Comparison of ENCODE assay signal across 17 mouse cellular contexts in the genomic region with DNA sequence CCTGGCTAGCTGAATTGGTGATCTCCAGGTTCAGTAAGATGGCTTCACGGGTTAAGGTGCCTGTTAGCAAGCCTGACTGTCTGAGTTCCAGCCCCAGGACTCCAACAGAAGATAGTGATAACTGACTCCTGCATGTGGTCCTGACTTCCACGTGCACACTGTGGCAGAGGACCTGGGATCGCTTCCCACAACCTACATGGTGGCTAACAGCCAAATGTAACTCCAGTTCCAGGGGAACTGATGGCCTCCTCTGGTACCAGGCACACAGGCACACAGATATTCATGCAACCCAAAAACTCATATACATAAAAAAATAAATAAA.
"Had no signal": no experiment of that assay in that cellular context is flagged by ENCODE, and none has a peak within 500 bp of the region (broad histone marks: within the 10 kb centered on the region; RNA-seq: fewer than 3 reads in every experiment).

No protein-coding gene starts in this region.

- H3K4me3 ChIP-seq: kidney, embryonic 15.5 days; layer of hippocampus, adult 2 months; limb, embryonic 10.5 days; limb, embryonic 13.5 days; midbrain, embryonic 12.5 days; midbrain, embryonic 15.5 days; neural tube, embryonic 13.5 days had no signal

- ATAC-seq: intestine, postnatal 0 days; lung, postnatal 0 days; midbrain, embryonic 15.5 days had no signal

- H3K9me3 ChIP-seq: kidney, embryonic 15.5 days; limb, embryonic 10.5 days; limb, embryonic 13.5 days; midbrain, embryonic 12.5 days; midbrain, embryonic 15.5 days; neural tube, embryonic 13.5 days had no signal

- H3K27me3 ChIP-seq: kidney, embryonic 15.5 days; limb, embryonic 13.5 days; midbrain, embryonic 12.5 days; midbrain, embryonic 15.5 days; neural tube, embryonic 13.5 days had no signal

- DNase-seq: kidney, adult 2 months; kidney, postnatal 10 days; layer of hippocampus, adult 9-11 months; lung, embryonic 14.5 days; retina, postnatal 1 day; right cerebral cortex, postnatal 25 days had no signal

- H3K9ac ChIP-seq: kidney, embryonic 15.5 days; limb, embryonic 13.5 days; lung, embryonic 14.5 days; midbrain, embryonic 12.5 days; midbrain, embryonic 15.5 days; neural tube, embryonic 13.5 days had no signal

- H3K4me2 ChIP-seq: kidney, embryonic 15.5 days; limb, embryonic 13.5 days; lung, embryonic 14.5 days; midbrain, embryonic 12.5 days; midbrain, embryonic 15.5 days; neural tube, embryonic 13.5 days had no signal

- H3K4me1 ChIP-seq: kidney, embryonic 15.5 days; limb, embryonic 10.5 days; limb, embryonic 13.5 days; midbrain, embryonic 12.5 days; midbrain, embryonic 15.5 days; neural tube, embryonic 13.5 days had no signal

- H3K27ac ChIP-seq: kidney, embryonic 15.5 days; layer of hippocampus, adult 2 months; limb, embryonic 10.5 days; limb, embryonic 13.5 days; macrophage; midbrain, embryonic 12.5 days; midbrain, embryonic 15.5 days; neural tube, embryonic 13.5 days; stomach, postnatal 0 days had no signal
